Mouse (Mus musculus): Measurements from ENCODE around the gene Exoc4. TPM values are rescaled to one million over a fixed set of nuclear protein-coding genes. Genes with fewer than 3 reads are reported as not detected.
A peak's percentile ranks its signal among the peaks of the same experiment; 100 is the strongest.

Exoc4 gene
- polyA plus RNA-seq, 1 experiment from 2014 or later = 33.1 TPM

GRCm38 (mm10) chr6:33425007-33425406 lies 176.1 kb downstream of the Exoc4 start:
- Histone ChIP-seq H3K36me3 (ENCODE audit: insufficient read depth) (no peaks in the 10 kb centered on the region), H3K4me2 (no peak overlapping the region), H3K27ac (ENCODE audit: low read depth) (no peak overlapping the region), H3K4me1 (ENCODE audit: insufficient read depth) (no peaks in the 10 kb centered on the region), H3K4me3 (ENCODE audit: low read depth, low read length) (no peak overlapping the region), H3K9me3 (ENCODE audit: low read depth, low read length) (no peaks in the 10 kb centered on the region), H3K9ac (no peak overlapping the region), H3K27me3 (ENCODE audit: insufficient read depth, low read length) (no peaks in the 10 kb centered on the region)
- no peak for TF ChIP-seq CTCF (IDR thresholded peaks at IDR 0.05; ENCODE audit: low read depth)
- ATAC-seq (ENCODE audit: insufficient read depth) (no peak), DNase-seq (no peak)

- DNase-seq (peak; percentile 13), ATAC-seq (ENCODE audit: insufficient read depth) (no peak)
- no peaks in the 10 kb centered on the region for H3K36me3 ChIP-seq (ENCODE audit: insufficient read depth)
- no peak overlapping the region for H3K27ac ChIP-seq (ENCODE audit: low read depth)
- H3K27me3 ChIP-seq (ENCODE audit: insufficient read depth, low read length) = no peaks in the 10 kb centered on the region
- WGBS = 52% methylated on average over 4 of the region's 4 CpGs
- no peak overlapping the region for H3K9ac ChIP-seq
- H3K4me3 ChIP-seq (ENCODE audit: low read depth, low read length) = no peak overlapping the region
- no peak for TF ChIP-seq CTCF (IDR thresholded peaks at IDR 0.05; ENCODE audit: low read depth)
- no peaks in the 10 kb centered on the region for H3K4me1 ChIP-seq (ENCODE audit: insufficient read depth)
- no peak overlapping the region for H3K4me2 ChIP-seq
- no peaks in the 10 kb centered on the region for H3K9me3 ChIP-seq (ENCODE audit: low read depth, low read length)
Measured at GRCm38 (mm10) chr6:33431207-33431787, 182.4 kb downstream of the Exoc4 start.

- H3K27ac ChIP-seq (ENCODE audit: low read depth) = no peak overlapping the region
- no peaks in the 10 kb centered on the region for H3K4me1 ChIP-seq (ENCODE audit: insufficient read depth)
- DNase-seq (peak; percentile 37), ATAC-seq (ENCODE audit: insufficient read depth) (no peak)
- no peak overlapping the region for H3K4me2 ChIP-seq
- no peak for TF ChIP-seq CTCF (IDR thresholded peaks at IDR 0.05; ENCODE audit: low read depth)
- H3K9ac ChIP-seq = no peak overlapping the region
- H3K36me3 ChIP-seq (ENCODE audit: insufficient read depth) = peaks cover 3% of the 10 kb centered on the region; the same call in 1 of the 2 replicates
- H3K9me3 ChIP-seq (ENCODE audit: low read depth, low read length) = no peaks in the 10 kb centered on the region
- H3K27me3 ChIP-seq (ENCODE audit: insufficient read depth, low read length) = no peaks in the 10 kb centered on the region
- WGBS = 46% methylated on average over 1 of the region's 1 CpGs
- no peak overlapping the region for H3K4me3 ChIP-seq (ENCODE audit: low read depth, low read length)
Measured at GRCm38 (mm10) chr6:33440508-33440907, 191.6 kb downstream of the Exoc4 start.

GRCm38 (mm10) chr6:33453810-33454209 lies 204.9 kb downstream of the Exoc4 start:
- 75% methylated on average over 2 of the region's 2 CpGs for WGBS

GRCm38 (mm10) chr6:33454354-33454753 lies 205.5 kb downstream of the Exoc4 start:
- DNase-seq = no peak
- Histone ChIP-seq H3K36me3 (ENCODE audit: insufficient read depth) (no peaks in the 10 kb centered on the region), H3K4me1 (ENCODE audit: insufficient read depth) (no peaks in the 10 kb centered on the region), H3K4me2 (no peak overlapping the region), H3K4me3 (ENCODE audit: low read depth, low read length) (no peak overlapping the region), H3K27ac (ENCODE audit: low read depth) (no peak overlapping the region), H3K9ac (no peak overlapping the region), H3K27me3 (ENCODE audit: insufficient read depth, low read length) (no peaks in the 10 kb centered on the region), H3K9me3 (ENCODE audit: low read depth, low read length) (no peaks in the 10 kb centered on the region)
- no peak for ATAC-seq (ENCODE audit: insufficient read depth)
- TF ChIP-seq CTCF (IDR thresholded peaks at IDR 0.05; ENCODE audit: low read depth) = no peak
- WGBS = 54% methylated on average over 2 of the region's 2 CpGs

More at GRCm38 (mm10) chr6:33453810-33454209, 204.9 kb downstream of the Exoc4 start:
- ATAC-seq (ENCODE audit: insufficient read depth) = no peak
- no peaks in the 10 kb centered on the region for H3K36me3 ChIP-seq (ENCODE audit: insufficient read depth)
- H3K4me2 ChIP-seq = no peak overlapping the region
- DNase-seq = no peak
- H3K4me3 ChIP-seq (ENCODE audit: low read depth, low read length) = no peak overlapping the region
- no peak overlapping the region for H3K27ac ChIP-seq (ENCODE audit: low read depth)
- no peak overlapping the region for H3K9ac ChIP-seq
- H3K27me3 ChIP-seq (ENCODE audit: insufficient read depth, low read length) = no peaks in the 10 kb centered on the region
- no peaks in the 10 kb centered on the region for H3K9me3 ChIP-seq (ENCODE audit: low read depth, low read length)
- no peaks in the 10 kb centered on the region for H3K4me1 ChIP-seq (ENCODE audit: insufficient read depth)
- no peak for TF ChIP-seq CTCF (IDR thresholded peaks at IDR 0.05; ENCODE audit: low read depth)

GRCm38 (mm10) chr6:33455238-33455637 lies 206.4 kb downstream of the Exoc4 start:
- Histone ChIP-seq H3K27ac (ENCODE audit: low read depth) (no peak overlapping the region), H3K4me3 (ENCODE audit: low read depth, low read length) (no peak overlapping the region), H3K4me1 (ENCODE audit: insufficient read depth) (no peaks in the 10 kb centered on the region), H3K27me3 (ENCODE audit: insufficient read depth, low read length) (no peaks in the 10 kb centered on the region), H3K36me3 (ENCODE audit: insufficient read depth) (no peaks in the 10 kb centered on the region), H3K9ac (no peak overlapping the region), H3K9me3 (ENCODE audit: low read depth, low read length) (no peaks in the 10 kb centered on the region), H3K4me2 (no peak overlapping the region)
- 95% methylated on average over 1 of the region's 1 CpGs for WGBS
- ATAC-seq (ENCODE audit: insufficient read depth) = no peak
- TF ChIP-seq CTCF (IDR thresholded peaks at IDR 0.05; ENCODE audit: low read depth) = no peak
- no peak for DNase-seq

- H3K4me3 ChIP-seq (ENCODE audit: low read depth, low read length) = no peak overlapping the region
- no peak for ATAC-seq (ENCODE audit: insufficient read depth)
- no peaks in the 10 kb centered on the region for H3K36me3 ChIP-seq (ENCODE audit: insufficient read depth)
- TF ChIP-seq CTCF (IDR thresholded peaks at IDR 0.05; ENCODE audit: low read depth) = no peak
- H3K27me3 ChIP-seq (ENCODE audit: insufficient read depth, low read length) = no peaks in the 10 kb centered on the region
- no peak for DNase-seq
- no peak overlapping the region for H3K4me2 ChIP-seq
- no peaks in the 10 kb centered on the region for H3K9me3 ChIP-seq (ENCODE audit: low read depth, low read length)
- no peaks in the 10 kb centered on the region for H3K4me1 ChIP-seq (ENCODE audit: insufficient read depth)
- WGBS = 76% methylated on average over 3 of the region's 3 CpGs
- no peak overlapping the region for H3K9ac ChIP-seq
- H3K27ac ChIP-seq (ENCODE audit: low read depth) = no peak overlapping the region
Measured at GRCm38 (mm10) chr6:33464862-33465261, 216.0 kb downstream of the Exoc4 start.

Data from lung, embryonic 14.5 days (tissue).